Mouse (Mus musculus): ENCODE measurements around the gene Aptx.

Aptx gene

GRCm38 (mm10) chr4:40666237-40667012 is 36.6 kb downstream of the Aptx start:
- DNase-seq (ENCODE audit: low spot score): no peak

GRCm38 (mm10) chr4:40651055-40651454 is 51.9 kb downstream of the Aptx start:
- no peak for DNase-seq (ENCODE audit: low spot score)

DNA sequence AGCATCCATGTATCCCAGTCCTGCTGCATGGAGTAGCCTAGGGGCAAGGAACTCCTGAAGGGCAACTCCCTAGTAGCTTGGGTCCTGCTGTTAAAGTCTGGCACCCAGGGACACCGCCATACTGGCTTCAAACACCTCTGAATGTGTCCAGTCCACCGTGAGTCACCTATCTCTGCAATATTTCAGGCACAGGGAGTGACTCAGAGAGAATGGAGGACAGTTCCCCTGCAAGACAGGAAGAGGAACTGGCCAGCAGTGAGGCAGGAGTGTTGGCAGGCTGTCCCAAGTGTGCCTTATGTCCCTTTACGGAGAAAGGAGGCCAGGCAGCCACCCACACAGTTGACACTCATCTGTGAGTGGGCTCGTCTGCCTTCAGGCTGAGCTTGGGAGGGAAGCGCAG is 53.9 kb downstream of the Aptx start:
- no peak for DNase-seq (ENCODE audit: low spot score)

DNA sequence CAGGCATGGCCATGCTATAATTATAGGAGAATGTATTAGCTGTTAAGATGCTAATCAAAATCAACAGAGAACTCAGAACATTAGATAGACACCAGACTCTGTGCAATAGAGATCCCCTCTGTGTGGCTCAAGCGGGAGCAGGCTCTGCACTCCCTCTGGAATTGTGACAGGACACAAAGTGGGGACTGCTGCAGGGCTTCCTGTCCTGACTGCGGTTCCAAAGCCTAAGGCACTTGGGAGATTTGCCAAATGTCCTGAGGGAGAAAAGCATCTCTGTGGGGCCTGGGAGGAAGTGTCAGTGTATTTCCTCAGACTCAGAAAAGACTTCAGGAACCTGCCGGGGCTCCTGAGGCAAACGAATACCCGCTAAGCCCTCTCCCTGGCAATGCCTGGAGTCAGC is 59.4 kb downstream of the Aptx start:
- DNase-seq (ENCODE audit: low spot score): no peak

GRCm38 (mm10) chr4:40640991-40641390 is 62.0 kb downstream of the Aptx start:
- no peak for DNase-seq (ENCODE audit: low spot score)
